Mouse (Mus musculus): Measurements from ENCODE around the gene P2ry2.

The P2ry2 gene

DNA sequence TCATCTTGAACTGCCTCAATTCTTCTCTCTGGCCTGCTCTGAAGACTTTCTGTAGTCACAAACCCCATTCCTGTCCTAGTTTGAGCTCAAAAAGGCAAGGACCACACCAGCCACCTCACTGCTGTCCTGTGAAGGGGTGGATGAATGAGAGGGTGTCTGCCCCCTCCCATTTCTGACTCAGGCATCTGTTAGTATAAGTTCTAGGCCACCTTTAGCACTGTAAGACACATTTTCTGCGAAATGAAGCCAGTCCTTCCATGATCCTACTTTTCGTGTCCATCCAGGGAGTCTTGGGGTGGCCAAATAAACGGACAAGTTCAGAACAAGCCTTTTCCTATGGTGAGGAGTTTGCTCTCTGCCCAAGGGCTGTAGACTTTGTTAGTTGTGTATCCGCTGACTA lies at the start of gene P2ry2:
Gene P2ry2, minus strand, starts transcription at position 326 of the 400 bp plus-strand sequence.
- DNase-seq (ENCODE audit: low spot score in 2 of 2): no peak

DNA sequence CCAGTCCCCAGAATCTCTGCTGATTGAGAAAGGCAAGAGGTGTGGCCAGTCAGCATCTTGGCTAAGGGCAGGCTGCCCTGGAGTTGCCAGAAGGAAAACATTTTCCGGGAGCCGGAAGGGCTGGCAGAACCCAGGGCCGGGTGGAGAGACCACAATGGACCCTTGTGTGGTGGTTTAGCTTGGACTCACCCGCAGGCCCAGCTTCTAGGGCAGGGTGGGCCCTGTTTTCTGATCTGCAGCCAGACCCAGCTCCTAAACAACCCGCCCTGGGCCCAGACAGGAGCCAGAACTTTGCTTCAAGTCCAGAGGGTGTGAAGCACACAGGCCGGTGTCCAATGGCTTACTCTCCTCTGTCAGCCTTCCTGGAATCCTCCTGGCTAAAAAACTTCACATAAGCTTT lies 49.6 kb upstream of the P2ry2 start:
- peak; percentile 69 to 76 for DNase-seq (ENCODE audit: low spot score in 2 of 2)

DNA sequence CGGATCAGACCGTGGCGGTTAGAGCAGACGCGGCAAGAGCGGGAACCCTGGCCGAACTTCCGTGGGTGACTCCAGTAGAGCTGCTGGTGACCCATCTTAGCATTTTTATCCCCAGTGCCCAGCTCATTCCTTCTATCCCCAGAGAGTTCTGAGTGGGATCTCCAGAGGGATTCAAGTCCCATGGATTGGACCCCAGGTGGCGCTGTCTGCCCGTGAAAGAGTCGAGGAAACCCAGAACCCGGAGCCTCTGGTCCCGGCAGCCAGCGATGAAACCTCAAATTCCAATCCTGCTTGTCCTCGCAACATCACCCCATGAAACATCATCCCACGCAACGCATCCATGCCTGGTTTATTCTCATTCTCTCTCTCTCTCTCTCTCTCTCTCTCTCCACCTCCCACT lies 48.7 kb upstream of the P2ry2 start:
- DNase-seq (ENCODE audit: low spot score in 2 of 2): peak; percentile 70 to 85

DNA sequence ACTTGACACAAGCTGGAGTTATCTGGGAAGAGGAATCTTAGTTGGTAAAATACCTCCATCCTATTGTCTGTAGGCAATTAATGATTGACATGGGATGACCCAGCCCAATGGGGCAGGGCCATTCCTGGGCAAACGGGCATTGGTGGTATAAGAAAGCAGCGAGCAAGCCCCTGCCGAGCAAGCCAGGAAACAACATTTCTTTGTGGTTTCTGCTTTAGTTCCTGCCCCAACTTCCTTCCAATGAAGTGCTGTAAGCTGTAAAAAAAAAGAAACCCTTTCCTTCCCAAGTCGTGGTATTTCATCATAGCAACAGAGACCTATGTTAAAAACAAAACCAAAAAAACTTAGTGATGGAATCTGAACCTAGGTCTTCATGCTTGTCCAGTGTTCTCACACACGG lies 47.8 kb upstream of the P2ry2 start:
- no peak for DNase-seq (ENCODE audit: low spot score in 2 of 2)

DNA sequence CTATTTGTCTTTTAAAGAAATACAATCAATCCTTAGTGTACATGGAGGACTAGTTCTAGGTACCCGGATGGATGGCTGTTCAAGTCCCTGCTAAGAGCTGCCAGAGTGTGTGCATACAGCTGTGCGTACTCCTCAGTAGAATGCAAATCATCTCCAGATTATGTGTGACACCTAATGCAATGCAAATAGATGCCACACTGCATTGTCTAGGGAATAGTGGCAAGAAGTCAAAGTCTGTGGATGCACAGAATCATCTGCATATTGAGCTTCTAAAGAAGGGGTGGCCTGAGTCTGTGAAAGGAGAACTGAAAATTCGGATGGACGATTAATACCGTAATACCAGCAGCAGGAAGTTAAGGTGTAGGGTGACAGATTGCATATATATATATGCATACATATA lies 46.5 kb upstream of the P2ry2 start:
- DNase-seq (ENCODE audit: low spot score in 2 of 2): no peak

DNA sequence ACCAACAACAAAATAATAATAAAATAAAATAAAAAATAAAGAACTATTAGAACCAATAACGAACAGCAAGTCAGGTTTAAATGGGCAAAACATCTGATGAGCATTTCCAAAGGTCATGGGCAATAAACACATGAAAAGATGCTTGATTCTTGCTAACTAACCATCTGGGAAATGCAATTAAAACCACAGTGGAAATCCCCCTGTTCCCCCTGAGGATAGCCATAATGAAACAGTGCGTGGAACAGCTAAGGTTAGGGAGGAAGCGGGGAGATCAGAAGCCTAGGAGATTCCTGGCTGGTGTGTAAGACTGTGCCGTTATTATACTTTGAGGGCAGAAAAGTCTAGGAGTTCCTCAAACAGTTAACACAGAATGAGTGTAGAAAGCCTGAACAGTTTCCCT lies 44.6 kb upstream of the P2ry2 start:
- no peak for DNase-seq (ENCODE audit: low spot score in 2 of 2)

DNA sequence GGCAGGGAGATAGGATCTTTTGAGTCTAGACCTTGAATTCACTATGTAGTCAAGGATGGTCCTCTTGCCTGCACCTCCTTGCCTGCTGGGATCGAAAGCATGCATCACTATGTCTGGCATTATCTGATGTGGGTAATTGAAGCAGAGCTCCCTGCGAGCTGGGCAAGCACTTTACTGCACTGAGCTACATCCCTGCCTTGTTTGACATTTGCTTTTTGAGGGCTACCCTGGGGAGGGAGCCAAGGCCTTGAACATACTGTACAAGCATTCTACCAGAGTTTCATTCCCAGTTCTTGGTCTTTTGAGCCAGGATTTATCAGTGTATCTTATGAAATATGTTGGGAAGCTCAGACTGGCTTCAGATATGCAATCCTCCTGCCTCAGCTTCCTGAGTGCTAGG lies 40.5 kb upstream of the P2ry2 start:
- DNase-seq (ENCODE audit: low spot score in 2 of 2): no peak

DNA sequence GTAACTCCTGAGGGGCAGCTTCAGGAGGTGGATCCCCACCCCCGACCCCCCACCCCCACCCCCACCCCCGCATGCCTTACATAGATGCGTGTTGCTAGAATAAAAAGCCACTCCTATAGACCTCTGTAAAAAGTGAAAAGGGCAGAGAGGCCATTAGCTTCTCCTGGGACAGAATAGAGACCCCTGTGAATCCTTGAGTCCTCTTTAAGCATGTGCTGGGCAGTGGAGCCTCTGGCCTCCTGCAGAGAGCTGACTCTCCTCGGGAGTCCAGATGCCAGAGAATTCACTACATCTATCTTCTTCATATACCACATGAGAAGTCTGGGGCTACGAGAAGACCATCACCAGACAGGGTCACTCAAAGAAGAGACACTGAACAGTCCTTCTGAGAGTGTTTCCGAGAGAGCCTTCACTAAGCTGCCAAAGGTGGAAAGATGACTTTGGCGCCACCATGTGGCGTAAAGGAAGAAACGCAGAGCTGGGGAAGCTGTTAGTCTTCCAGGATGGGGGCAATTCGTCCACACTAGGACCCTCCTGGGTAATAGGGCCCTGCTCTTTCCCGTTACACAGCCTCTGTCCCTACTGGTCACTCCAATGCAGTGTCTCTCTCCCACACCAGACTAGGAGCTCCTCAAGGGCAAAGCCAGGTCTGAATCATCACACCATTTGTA lies 39.0 kb upstream of the P2ry2 start:
- DNase-seq (ENCODE audit: low spot score in 2 of 2): peak; percentile 56 to 82

DNA sequence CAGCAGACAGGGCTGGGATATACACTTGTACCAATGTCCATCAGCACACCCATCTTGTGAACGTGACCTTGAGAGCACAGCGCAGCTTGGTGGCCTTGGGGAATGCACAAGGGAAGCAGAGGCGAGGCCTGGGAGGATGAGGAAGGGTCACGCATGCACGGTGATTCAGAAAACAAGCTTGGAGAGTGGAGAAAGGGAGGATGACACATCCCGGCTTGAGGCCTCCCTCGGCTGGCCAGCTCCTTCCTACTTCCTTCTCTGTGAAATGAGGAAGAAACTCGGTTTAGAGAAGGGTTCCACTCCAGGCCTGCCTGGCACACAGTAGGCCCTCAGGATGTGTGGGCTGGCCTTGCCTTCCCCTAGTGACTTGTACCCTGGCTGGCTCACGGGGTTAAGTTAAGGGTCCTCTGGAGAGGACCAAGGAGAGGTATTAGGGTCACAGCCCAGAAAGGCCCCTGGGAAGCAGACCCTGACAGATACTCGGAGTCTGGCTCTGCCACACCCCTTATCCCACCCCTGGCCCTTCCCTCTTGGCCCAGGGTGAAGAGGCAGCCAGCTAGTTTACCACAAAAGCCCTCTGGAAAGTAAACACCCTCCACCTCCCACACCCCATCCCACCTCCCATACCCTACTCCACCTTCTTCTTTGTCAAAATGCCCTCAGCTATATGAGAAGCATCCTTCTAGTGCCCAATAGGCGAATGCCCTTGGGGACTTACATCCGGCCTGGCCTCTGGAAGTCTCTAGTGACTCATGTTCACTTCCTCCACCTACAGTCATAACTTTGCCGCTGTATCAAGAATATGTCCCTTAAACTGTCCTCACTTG lies 38.3 kb upstream of the P2ry2 start:
- peak; percentile 49 to 51 for DNase-seq (ENCODE audit: low spot score in 2 of 2)

DNA sequence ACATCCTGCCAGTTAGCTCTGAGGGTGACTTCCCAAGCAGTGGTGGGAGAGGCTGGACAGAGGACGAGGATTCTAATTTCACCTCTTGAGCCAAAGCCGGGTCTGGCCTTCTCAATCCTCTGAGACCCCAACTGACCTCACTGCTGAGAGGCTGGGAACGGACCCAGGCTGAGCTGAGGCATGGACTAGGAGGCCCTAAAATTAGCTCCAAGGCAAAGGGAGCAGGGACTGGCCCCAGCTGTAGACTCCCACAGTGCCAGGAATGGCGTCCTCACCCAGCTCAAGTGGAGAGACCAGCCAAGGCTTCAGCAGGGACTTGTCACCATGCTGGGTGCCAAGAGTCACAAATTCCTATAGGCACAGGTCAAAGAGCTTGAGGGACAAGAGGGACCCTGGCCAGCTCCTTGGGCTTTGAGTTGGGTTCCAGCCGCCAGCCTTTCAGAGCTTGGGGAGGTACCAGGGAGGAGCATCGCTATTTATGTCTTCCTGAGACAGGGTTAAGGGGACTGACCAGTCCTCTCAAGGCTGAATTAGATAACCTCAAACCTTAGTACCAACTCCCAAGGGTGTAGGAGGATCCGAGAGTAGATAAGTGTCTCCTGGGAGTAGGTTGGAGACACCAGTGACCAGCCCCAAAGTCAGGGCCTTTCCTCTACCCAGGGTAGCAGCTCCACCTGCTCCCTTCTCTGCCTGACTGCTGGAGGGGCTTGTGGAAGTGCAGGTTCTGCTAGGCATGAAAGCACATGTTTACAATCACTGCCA lies 36.8 kb upstream of the P2ry2 start:
- peak; percentile 90 to 92 for DNase-seq (ENCODE audit: low spot score in 2 of 2)

DNA sequence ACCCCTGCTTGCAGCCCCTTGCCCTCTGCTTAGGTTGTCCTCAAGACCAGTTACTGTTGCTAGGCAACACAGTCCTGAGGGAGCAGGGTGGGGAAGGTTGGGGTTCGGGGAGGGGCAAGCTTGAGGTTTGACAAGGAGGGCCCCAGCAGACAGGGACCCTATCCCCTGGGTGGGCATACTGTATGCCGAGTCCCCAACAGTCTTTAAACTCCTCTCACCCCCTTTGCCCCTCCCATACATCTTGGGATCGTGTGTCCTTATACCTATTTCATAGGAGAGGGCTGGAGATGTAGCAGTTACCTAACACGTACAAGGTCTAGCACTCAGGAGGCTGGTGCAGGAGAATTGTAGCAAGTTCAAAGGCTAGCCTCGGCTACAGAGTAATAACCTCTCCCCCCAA lies 35.6 kb upstream of the P2ry2 start:
- DNase-seq (ENCODE audit: low spot score in 2 of 2): no peak

DNA sequence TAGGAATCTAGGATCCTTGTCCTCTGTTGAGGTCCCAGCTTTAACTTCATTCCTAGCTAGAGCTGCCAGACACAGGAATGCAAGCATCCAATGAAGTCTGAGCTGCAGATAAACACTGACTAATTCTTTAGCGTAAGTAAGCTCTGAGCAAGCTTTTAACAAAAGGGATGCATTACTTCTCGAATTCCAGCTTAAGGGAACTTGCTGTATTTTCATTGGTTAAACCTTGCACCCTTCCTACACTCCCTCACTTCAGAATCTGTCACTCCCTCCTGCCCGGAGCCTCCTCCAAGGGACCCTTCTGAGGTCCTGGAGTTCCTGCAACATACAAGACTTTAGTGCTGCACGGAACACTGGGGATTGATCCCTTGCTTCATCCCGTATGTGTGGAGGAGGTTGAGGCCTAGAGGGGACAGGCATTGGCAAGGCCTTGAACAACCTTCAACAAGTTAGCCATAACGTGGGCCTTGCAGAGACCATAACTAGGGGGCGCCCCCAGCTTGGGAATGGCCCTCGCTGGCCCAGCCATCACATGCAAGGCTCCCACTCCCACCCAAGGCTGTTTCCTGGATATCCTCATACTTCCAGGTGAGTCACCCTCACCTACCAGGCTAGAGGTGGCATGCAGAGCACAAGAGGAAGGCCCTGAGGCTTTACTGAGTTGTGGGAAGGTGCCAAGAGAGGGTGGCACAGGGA lies 31.3 kb upstream of the P2ry2 start:
- DNase-seq (ENCODE audit: low spot score in 2 of 2): no peak

DNA sequence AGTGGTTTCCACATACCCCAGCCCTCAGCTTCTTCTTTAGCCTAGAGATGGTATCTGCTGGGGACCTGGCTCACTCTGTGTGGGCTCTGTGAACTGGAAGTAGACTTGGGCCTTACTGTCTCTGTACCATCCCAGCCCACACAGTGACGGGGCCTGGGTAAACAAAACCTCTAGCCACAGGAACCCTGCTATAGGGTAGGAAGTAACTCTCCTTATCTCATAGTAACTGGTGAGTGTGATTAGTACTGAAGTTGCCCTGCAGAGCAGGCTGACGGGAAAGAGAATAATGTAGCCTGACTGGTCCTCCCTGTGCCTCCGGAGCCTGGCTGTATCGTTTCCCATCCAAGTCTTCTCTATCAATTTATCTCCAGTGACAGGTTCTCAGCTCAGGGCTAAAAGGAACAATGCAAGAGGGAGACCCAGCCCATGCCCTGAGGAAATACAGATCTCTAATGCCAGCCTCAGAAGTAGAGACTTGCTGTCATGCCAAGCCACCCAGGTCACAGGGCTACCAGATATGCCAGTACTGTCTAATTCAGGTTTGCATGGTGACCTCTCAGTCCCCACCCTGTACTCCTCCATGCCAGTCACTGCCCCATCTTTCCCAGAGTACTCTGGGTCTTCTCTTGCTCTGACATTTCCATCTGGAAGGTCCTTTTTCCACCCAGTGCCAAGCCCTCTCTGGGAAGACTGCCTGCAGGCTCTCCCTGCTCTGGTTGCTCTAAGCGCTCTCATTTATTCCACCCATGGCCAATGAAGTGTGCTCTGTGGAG lies 29.5 kb upstream of the P2ry2 start:
- no peak for DNase-seq (ENCODE audit: low spot score in 2 of 2)

DNA sequence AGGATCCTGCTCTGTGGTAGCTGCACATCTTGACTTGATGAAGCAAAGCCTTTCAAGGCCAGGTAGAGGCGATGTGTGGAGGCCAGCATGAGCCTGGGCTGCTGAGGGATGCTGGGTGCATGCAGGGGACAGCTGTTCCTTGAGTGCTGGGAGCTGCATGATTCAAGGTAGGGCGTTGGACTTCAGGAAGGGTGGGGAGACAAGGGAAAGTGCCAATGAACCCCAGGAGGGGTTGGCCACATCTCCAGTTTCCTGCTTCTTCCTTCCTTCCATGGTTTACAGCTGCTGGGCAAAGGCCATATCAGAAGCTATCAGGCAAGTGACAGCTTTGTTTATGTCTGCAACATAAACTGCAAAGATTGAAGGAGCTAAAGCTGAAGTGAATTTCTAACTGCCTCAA lies 28.9 kb upstream of the P2ry2 start:
- no peak for DNase-seq (ENCODE audit: low spot score in 2 of 2)

DNA sequence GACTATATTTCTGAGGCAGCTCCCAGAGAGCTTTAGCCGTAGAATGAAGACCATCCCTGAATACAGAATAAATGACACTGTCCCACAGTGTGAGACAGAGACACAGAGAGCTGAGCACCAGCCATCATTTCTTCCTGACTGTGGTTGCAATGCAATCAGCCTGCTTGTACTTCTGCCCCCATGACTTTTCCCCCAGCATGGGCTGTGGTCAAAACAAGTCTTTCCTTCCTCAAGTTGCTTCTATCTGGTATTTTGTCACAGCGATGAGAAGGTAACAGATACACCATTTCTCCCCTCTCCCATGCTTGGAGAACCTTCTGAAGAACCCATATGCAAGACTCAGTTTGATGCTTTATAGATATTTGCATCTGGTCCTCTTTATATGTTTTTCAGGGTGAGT lies 20.7 kb upstream of the P2ry2 start:
- no peak for DNase-seq (ENCODE audit: low spot score in 2 of 2)

DNA sequence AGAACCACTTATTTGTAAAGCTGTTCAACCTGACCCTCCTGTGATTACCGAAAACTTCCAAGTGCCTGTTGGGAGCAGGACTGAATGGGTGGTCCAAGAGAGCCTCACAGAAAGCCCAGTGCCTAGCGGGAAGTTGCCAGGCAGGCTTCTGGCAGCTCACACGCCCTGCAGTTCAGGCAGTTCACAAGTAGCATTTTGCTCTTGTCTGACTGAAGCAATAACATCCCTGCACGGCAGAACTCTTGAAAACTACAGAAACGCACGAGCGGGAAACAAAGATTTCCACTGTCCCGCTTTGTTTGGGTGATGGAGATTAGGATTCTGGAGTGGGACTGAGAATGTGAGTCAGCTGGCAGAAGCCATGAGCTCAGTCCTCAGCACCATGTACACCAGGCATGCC lies 18.6 kb upstream of the P2ry2 start:
- no peak for DNase-seq (ENCODE audit: low spot score in 2 of 2)

DNA sequence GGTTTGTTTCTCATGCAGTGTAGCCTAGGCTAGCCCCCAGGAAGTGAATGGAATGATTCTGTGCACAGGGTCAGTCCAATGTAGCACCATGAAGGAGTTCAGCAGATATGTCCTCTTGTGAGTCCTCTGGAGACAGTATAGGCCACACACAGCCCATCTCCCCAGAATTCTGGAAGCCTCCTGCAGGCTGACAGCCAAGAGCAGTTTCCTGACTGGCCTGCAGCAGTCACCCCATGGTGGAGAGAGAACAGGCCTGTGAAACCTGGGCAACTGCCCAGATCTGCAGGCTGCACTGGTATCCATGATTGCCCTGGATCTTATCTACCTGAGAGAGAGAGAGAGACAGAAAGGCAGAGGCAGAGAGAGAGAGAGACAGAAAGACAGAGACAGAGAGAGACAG lies 18.1 kb upstream of the P2ry2 start:
- DNase-seq (ENCODE audit: low spot score in 2 of 2): peak; percentile 41 to 53

DNA sequence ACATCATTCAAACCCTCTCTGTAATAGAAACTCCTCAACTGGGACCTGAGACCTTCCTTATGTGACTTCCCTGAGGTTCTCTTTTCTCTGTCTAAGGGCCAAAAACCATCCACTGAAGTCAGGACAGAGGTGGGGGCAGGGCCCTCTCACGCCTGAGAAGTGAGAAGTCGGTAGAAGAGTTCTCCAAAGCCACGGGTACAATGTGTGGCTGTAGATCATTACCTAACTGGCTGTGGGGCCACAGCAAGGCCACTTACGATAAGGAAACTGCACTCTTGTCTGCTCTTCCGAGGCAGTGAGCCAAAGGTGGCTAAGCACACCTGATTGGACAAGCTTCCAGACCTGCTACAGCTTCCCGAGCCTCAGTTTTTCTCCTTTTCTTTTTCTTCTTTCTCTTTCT lies 16.8 kb upstream of the P2ry2 start:
- DNase-seq (ENCODE audit: low spot score in 2 of 2): no peak

DNA sequence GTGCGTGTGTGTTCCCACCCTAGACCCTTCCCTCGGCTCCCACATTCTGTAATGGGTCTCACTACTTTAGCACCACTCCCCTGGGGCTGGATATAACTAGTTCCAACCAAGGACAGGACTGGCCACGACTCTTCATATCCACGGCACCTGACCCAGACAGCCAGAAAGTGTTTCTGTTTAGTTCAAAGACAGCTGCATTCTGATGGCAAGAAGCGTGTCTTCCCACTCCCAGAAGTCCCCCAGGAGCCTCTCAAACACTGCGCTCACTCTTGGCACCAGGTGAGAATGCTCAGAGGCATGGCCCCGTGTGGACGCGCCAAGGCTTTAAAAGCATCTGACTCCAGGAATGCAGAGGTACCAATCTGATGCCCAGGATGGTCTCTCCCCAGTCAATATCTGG lies 16.3 kb upstream of the P2ry2 start:
- DNase-seq (ENCODE audit: low spot score in 2 of 2): no peak

DNA sequence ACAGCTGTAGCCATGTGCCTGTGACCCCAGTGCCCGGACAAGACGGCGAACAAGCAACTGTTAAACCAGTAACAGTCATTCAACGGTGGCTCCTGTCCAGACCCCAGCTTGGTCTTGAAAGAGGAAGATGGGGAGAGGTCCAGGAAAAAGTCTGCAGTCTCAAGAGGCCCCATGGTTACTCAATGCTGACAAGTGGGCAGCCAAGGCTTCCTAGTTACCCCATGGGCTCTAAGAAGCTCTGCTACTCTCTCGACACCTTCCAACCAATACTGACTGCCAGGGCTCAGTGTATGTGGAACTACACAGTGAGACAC lies 15.7 kb upstream of the P2ry2 start:
- peak; percentile 69 to 70 for DNase-seq (ENCODE audit: low spot score in 2 of 2)

DNA sequence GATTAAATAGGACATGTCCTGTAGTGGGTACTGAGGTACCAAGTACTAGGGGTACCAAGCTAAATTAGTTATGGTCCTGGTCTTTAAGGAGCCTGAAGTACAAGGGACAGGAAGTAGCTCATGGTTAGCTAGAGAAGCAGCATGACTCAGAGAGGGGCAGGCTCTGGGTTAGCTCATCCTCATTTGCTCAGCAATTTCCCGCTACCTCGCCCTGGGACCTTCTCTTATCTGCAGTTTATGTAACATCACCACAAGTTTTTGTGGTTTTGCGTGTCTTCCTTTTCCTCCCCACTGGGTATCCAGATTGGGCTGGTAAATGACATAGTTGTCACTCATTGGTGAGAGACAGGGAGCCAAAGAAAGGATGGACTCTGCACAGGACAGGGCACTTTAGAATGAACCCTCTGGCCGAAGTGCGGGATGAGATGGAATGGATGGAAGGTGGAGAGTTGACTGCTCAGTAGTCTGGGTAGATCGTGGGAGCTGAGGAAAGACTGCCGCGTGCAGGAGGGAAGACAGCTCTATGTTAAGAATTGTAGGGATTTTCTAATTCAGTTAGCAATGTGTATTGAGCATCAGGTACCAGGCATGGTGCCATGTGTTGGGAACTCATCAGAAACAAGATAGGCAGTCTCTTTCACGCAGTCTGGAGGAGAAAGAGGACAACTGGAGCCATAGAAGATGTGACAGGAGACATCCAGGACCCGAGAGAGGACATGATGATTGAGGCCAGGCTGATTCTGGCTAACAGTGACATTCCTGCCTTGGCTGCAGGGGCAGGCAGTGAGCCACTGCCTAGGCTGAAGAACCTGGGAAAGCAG lies 15.2 kb upstream of the P2ry2 start:
- peak; percentile 66 to 70 for DNase-seq (ENCODE audit: low spot score in 2 of 2)
